Mouse (Mus musculus): ENCODE measurements at regions not wholly inside any gene's neighbourhood (a gene's known extent, or its start where the extent isn't known, plus 50 kb on each side); places are given as distances from the start of the nearest gene placed in this dataset.

DNA sequence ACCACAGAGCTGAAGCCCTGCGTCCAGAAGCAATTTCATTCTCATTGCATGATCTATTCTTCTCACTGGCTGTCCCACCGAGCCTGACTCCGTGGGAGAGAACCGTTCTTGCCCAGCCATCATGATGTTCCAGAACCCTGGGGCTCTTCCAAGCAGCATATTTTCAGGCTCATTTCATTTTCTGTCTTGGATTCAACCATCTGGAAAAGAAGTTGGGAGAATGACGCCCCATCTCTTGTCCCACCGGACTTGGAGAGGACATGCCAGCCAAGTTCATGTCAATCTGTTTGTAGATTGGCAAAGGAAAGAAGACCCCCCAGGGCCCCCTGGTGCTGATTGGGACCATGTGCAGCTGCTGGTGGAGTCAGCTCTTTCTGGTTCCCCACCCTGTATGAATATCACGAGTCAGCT lies 1400.5 kb upstream of the Lrrc6 start:
- no peak for DNase-seq (ENCODE audit: low spot score)

DNA sequence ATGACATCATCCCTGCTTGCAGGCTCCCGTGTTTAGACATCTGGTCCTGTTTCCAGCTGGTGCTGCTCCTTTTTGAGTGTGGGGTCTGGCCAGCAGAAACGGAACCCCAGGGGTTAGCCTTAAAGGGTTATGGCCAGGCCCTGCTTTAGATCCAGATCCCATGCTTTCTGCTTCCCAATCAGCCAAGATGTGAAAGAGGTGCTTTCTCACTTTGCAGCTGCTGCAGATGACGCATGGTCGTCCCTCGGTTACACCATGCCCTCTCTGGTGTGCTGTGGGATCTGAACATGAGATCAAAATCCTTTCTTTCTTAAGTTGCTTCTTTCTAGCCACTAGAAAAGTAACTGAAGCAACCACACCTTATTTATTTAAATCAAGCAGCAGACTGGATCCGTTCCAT lies 1399.1 kb upstream of the Lrrc6 start:
- DNase-seq (ENCODE audit: low spot score), result no peak

DNA sequence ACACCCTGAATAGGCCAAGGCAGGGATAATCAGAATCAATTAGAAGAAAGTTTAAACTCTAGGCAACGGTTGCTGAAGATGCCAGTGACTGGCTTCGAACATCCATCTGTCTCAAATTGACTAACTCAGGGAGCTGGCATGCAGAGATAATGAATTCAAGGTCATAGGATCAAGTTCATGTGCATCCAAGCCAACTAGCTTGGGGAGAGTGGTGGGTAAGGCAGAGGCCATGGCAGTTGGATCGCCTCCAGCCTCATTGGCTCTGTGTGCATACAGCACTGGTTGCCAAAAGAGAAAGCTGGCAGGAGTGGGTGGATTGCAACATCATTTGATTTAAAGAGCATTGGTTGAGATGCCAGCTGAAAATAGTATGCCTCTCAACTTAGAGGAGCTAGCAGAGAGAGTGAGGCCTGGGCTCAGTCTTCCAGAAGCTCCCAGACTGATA lies 1398.3 kb upstream of the Lrrc6 start:
- DNase-seq (ENCODE audit: low spot score), result no peak

DNA sequence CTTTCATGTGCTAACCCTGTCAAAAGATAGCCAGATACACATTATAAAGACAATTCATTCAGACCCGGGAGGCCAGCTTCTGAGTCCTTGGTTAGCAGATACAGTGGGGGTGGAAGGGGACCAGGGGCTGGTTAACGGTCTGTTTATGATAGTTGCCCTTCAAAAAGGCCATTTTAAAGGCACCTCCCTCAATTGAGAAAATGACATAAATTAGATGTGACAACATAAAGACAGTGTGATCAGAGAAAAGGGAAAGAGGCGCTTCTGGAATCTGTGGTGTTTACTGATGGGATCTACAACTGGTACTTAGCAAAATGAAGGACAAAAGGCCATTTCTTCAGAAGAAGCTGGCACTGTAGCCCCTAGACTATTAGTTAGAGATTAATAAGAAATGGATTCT lies 1391.4 kb upstream of the Lrrc6 start:
- DNase-seq (ENCODE audit: low spot score), result no peak

DNA sequence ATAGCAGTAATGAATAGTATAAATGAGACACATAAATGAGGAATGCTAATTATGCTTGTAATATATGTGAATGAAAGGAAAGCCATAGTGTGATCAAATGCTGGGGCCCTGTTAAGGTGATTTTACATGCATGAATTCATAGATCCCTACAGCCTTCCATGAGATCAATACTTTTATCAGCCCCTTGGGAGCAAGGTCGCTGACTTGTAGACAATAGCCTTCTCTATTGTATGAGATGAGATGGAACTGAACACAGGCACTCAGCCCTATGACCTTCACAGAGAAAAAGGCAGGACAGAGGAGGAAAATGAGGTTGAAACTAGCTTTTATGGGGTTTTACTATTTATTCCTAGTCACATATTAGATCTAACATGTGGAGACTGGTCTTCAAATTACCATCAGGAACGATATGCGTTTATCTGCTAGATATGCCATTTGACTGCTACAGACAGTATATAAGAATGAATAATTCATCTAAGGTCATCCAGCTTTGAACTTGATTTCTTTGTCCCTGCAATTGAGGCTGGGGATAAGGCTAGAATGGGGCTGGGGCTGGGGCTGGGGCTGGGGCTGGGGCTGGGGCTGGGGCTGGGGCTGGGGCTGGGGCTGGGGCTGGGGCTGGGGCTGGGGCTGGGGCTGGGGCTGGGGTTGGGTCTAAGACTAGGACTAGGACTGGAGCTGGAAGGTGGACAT lies 1390.0 kb upstream of the Lrrc6 start:
- no peak for DNase-seq (ENCODE audit: low spot score)

DNA sequence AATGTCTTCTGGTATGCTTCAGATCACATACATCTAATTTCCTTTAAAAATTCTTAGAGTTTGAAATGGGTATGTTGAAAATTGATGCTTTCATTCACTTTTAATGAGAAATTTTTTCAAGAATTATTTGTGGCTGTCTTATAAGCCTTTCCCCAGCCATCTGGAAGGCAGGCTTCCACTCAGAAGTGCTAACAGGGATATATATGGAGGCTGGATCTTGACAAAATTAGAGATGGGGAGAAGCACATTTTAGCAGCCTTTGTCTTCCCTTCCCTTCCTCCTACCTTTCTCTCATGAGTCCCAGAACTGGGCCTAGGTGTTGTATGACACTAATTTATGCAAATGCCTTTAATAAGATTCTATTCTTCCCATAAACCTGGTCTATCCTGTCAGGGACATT lies 1387.8 kb upstream of the Lrrc6 start:
- no peak for DNase-seq (ENCODE audit: low spot score)

DNA sequence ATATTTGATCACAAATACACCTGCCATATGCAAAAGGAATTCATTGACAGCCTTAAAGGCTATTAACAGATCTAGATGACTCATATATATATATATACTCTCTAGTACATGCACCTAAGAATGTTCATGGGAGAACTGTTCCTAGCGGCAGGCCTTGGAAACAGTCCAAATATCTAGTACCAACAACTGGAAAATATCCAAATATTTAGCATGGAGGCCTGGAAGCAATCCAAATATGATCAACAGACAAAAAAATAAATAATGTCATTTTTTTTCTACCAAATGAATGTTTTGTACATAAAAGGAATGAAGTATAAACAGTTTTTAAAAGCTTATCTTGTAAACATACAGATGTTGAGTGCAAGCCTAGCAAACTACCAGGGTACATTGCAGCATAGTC lies 1354.6 kb upstream of the Lrrc6 start:
- no peak for DNase-seq (ENCODE audit: low spot score)

DNA sequence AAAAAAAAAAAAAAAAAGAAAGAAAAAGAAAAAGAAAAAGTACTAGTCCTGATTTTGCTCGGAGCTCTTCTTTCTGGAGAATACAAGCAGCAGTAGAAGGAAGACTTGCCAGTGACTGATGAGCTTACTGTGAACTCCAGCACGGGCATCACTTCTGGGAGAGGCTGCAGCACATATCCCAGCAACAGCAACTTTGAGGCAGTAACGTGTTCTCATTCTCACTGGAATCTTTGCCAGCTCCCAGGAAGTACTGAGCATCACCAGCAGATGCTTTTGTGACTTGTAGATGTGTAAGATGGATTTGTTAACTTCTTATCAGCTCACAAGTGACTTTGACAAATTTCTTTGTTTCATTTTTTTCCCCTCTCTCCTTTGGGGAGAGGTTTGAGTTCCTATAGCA lies 1349.4 kb upstream of the Lrrc6 start:
- no peak for DNase-seq (ENCODE audit: low spot score)

DNA sequence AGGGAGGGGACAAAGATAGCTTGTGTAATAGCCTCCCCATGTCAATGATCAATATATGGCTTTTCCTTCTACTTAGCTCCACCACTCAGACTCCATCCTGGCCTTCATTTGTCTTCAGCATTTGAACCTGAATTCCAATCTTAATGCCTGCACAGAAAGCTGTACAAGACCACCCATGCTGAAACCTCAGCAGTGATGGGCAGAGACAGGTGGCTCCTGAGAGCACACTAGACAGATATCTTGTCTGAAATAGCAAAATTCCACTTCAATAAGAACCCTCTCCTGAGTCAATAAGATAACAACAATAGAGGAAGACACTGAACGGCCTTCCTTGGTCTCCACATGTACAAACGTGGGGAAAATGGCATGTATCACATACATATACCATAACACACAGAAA lies 1345.0 kb upstream of the Lrrc6 start:
- no peak for DNase-seq (ENCODE audit: low spot score)

DNA sequence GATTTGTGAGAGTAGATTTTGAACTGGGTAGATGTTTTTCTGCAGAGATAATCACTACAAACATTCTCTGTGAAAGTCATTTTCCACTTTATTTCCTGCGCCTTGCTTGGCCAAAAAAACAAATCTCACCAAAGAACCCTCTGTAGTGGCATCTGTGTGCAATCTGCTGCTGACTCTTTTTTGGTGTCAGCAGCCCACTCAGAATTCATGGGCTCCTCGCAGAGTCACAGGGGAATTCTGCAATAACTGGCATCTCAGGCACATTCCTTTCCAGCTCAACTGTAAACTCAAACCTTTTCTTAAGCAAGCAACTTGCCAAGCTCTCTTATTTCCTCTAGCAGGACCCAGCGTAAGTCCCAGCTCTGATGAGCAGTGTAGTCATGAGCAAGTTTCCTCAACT lies 1340.0 kb upstream of the Lrrc6 start:
- DNase-seq (ENCODE audit: low spot score), result no peak

DNA sequence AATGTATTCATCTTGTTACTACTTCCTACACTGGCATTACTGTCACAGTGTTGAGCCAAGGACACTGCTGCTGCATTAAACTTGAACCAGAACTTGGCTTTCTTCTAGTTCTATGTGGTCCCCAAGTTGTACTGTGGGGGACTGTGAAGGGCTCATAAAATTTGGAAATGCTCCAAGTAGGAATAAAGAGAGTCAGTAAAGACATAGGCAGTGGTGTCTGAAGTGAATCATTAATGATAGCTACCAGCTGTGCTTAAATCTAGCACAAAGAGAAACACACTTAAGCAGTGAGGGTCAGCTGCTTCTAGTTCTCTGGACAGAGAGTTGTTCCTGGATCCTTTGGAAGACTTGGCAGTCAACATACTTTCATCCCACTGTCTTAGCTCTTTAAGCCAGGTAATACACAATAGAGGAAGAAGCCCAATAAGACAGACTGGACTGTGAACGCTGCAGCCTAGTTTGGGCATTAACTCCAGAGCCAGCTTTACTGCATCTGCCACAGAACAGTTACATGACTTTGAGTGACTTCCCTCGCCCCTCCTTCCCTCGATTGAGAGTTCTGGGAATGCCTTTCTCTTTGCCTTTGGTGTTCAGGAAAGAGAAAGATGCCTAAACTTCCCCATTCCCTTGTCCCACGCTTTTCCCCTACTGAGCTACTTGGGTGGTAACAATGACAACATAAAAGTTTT lies 1325.2 kb upstream of the Lrrc6 start:
- DNase-seq (ENCODE audit: low spot score), result no peak

DNA sequence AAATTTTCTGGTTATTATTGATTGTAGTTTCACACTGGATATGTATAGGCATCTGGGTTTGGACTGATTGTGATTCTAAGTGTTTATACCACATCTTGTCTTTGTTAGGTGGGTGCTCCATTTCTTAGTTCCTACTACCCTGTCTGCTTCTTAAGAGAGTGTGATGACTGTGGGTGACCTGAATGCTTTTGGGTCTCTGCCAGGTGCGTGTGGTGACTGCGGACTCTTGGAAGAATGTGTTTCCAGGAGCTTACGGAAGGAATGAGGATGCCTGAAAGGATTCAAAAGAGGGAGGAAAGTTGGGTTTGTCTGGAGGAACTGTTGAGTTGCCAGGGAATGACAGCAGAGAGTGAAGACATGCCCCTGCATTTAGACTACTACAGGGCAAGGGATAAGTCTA lies 1322.5 kb upstream of the Lrrc6 start:
- DNase-seq (ENCODE audit: low spot score), result no peak

DNA sequence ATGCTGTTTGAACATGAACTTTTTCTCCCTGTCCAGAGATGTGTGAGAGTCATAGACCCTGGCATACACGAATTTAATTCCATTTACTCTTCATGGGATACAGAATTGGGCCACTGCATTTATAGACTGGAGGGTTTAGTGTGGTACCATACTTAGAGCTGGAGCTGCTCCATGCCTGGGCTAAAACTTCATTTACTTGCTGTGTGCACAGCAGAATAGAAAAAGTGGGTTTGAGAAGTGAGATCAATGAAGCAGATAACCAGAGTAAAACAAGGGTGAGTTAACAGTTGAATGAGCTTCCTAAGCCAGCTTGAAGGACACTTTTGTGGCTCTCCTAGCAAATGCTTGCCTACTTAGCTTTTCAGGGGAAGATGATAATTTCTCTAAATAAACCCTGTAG lies 1299.2 kb upstream of the Lrrc6 start:
- DNase-seq (ENCODE audit: low spot score), result no peak

DNA sequence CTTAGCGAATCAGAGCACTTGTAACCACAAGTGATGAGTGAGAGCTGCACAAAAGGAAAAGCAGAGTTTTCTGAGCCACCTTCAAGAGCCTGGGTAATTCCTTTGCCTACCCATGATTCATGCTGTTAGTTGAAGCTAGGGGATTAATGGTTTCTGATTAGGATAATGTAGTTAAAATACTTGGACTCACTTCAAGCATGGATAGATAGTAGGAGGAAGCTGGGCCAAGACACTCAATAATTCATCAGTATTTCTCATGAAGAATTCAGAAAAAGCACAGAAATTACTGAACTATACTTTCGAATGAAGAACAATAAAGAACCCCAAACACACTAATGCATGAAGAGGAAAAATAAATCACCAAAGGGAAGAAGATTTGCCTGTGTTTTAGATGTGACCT lies 1294.9 kb upstream of the Lrrc6 start:
- DNase-seq (ENCODE audit: low spot score), result no peak

DNA sequence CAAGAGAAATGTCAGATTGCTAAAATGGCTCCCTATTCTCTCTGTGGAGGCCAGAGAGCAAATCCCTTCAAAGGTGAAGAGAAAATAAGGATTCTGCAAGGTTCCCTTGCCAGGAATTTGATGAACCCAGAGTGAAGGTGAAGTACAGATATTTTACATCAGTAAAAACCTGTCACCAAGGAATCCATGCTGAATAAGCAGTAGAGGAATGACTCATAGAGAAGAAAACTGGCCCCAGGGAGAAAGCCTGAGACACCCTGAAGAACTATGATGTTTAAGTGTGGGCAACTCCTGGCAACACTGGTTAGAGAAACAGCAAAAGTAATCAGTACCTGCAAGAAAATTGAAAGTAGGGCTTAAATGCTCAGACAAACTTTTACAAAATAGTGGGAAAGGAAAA lies 1292.1 kb upstream of the Lrrc6 start:
- no peak for DNase-seq (ENCODE audit: low spot score)

DNA sequence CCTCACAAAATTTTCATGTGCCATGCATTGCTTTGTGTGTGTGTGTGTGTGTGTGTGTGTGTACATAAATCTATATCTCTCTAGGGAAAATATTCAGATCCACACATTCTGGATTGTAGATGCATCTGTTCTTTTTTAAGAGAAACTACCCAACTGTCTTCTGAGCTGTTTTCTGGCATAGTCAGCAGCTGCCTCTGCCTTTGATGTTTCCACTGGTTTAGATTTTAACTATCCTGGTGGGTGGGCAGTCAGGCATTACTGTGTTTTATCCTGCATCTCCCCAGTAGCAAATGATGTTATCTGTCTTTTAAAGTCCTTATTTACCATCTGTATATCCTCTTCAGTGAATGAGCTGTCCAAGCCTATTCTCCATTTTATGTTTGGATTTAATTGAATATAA lies 1287.9 kb upstream of the Lrrc6 start:
- no peak for DNase-seq (ENCODE audit: low spot score)

DNA sequence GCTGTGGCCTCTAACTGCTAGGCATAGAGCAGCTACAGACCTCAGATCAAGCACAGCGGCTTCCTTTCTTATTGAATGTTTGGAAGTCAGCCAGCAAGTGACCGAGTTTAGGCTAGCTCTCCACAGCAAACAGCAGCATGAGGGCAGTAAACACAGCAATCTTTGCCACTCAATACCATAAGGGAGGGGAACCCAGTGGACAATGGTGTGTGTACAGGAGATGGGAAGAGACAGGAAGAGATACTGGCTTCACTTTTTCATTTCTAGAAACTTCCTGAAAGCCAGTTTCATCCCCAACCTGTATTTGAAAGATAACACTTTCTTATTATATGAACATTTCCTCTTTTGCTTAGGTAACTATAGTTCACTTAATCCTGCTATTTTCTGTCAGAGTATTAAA lies 1284.9 kb upstream of the Lrrc6 start:
- DNase-seq (ENCODE audit: low spot score), result no peak

DNA sequence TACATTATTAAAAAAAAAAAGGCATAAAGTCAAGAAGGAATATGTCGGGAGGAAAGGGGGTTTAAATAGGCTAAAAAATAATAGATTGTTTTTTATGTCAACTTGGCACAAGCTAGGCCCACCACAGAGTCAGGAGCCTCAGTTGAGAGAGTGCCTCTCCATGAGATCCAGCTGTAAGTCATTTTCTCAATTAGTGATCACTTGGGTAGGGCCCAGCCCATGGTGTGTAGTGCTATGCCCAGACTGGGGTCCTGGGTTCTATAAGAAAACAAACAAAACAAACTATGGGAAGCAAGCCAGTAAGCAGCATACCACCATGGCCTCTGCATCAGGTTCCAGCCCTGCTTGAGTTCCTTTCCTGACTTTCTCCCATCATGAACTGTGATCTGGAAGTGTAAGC lies 1283.0 kb upstream of the Lrrc6 start:
- DNase-seq (ENCODE audit: low spot score), result no peak

DNA sequence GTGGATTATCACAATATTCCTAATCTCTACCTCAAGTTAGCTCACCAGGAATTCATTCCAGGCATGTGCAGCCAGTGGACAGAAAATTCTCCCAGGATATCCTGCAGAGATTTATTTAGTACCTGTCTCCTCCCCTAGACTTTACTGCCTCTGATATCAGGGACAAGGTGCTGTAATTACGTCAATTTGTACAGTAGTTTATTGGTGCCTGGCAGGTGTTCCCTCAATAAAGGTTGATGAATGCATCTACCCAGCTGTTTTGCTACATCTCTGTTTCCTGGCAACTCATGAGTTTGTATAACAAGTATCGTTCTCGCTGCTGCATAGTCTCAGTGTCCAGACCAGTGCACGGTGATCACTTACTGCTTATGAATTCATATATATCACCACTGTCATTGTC lies 1281.8 kb upstream of the Lrrc6 start:
- DNase-seq (ENCODE audit: low spot score), result no peak

DNA sequence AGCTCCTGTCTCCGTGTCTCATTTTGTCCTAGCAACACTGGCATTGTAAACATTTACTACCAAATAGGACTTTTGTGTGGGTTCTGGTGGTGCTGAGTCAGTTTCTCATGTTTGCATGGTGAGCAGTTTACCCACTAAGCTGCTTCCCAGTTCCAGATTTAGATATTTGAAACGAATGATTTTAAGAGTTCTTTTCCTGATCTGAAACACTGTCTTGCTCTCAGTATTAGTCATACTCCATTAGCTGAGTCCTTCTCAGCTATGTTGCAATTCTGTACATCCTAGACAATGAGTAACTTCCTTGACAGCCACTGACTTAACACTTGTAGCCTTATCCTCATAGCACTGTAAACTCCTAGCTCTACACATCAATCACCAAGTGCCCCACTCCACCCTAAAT lies 1280.1 kb upstream of the Lrrc6 start:
- no peak for DNase-seq (ENCODE audit: low spot score)

DNA sequence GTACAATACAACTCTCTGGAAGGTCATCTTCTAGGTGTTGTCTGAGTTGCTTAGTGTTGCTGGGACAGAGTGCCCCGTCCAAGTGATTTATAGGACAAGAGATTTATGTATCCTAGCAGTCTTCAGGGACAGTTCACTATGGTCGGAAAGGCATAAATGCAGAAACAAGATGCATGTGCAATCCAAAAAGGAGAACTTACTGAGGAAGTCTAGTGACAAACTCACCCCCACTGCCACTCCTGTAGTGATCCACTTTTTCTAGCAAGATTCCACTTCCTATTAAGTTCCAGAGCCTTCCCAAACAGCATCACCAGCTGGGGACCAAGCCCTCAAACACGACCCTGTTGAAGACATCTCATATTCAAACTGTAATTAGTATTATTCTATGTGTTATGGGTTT lies 1266.9 kb upstream of the Lrrc6 start:
- DNase-seq (ENCODE audit: low spot score), result no peak

DNA sequence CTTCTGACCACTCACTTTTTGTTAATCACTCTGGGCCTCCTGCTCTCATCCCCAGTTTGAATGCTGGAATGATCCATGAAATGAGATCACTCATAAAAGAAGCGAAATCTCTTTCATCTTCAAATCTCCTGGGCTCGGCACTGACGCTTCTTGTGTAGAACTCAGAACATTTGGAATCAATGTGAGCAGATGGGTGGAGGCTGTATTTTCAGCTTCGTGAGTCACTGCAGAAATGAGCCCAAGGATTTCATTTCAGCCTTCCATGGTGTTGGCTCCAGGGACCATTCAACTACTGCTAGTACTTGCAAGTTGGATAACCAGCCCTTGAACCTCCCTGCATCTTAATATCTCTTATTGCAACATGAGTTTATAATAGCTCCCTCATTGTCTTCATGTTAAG lies 1258.5 kb upstream of the Lrrc6 start:
- DNase-seq (ENCODE audit: low spot score), result no peak

DNA sequence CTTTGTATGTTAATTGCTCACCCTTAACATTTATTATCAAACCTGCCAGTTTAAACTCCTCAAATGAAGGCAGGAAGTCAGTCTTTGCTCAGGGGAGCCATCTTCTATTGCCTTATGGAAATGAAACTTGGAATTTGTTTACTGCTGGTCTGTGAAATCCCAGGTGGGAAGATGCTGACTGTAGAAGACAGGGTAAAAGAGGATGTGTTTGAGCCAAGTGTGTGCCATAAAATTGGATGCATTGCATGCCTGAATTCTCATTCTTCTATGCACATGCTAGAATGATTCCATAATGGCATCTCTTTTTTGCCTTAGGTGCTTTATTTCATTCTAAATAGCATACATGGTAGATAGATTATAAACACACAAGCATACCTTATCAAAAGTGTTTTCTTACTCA lies 1249.9 kb upstream of the Lrrc6 start:
- DNase-seq (ENCODE audit: low spot score), result no peak

DNA sequence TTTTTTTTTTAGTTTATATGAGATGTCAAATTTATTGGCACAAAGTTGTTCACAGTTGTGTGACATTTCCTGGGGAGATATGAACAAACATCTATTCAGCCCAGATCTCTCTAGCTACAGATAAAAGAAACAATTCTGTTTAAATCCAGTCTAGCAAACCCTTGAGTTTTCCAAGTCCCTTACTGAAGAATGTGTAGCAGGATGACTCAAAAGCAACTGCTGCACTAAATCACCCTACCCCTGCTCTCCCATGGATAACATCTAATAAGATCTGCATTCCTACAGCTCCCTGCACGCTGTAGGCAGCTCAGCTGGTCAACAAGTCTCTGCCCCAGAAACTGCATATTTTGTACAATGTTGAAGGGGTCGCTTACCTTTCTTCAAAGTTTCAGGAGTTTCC lies 1242.6 kb upstream of the Lrrc6 start:
- DNase-seq (ENCODE audit: low spot score), result no peak

All from spleen, adult 12 weeks (tissue).